Mouse (Mus musculus) intestine, embryonic 16.5 days (tissue): Measurements from ENCODE around the gene Six5. TPM values are rescaled to one million over a fixed set of nuclear protein-coding genes. Genes with fewer than 3 reads are reported as not detected.
A peak's percentile ranks its signal among the peaks of the same experiment; 100 is the strongest.

Experiments
- ATAC-seq: fragments of 200-750 bp; cut with Nextera tagmentation; 2 replicates; pipeline ENCODE4 v1.8.0; 2017; ENCODE audit warnings: moderate TSS enrichment, moderate library complexity
- H3K27ac ChIP-seq: fragments of 300-500 bp; sonication (generic); 2 replicates; pipeline ENCODE4 v1.5.1; 2014; ENCODE audit warnings: mild to moderate bottlenecking, low read length
- H3K27me3 ChIP-seq: fragments of 300-500 bp; sonication (generic); replicated peaks from 2 replicates; pipeline ENCODE4 v1.6.1; 2014; ENCODE audit warnings: low read length, control low read depth, mixed read lengths; ENCODE audit not compliant: control insufficient read depth, insufficient read depth
- H3K36me3 ChIP-seq: fragments of 300-500 bp; sonication (generic); 2 replicates; pipeline ENCODE4 v1.6.1; 2014; ENCODE audit warnings: low read length, control low read depth; ENCODE audit not compliant: control insufficient read depth, insufficient read depth
- H3K4me1 ChIP-seq: fragments of 300-500 bp; sonication (generic); 2 replicates; pipeline ENCODE4 v1.6.1; 2014; ENCODE audit warnings: low read length, control low read depth, mixed read lengths; ENCODE audit not compliant: control insufficient read depth, insufficient read depth
- H3K4me2 ChIP-seq: fragments of 300-500 bp; sonication (generic); 2 replicates; pipeline ENCODE4 v1.6.1; 2014; ENCODE audit warnings: low read depth, low read length, control low read depth
- H3K4me3 ChIP-seq: fragments of 300-500 bp; sonication (generic); 2 replicates; pipeline ENCODE4 v1.5.1; 2014; ENCODE audit warnings: mild to moderate bottlenecking, low read length
- H3K9ac ChIP-seq: fragments of 300-500 bp; sonication (generic); 2 replicates; pipeline ENCODE4 v1.6.1; 2014; ENCODE audit warnings: low read depth, low read length
- H3K9me3 ChIP-seq: fragments of 300-500 bp; sonication (generic); 2 replicates; pipeline ENCODE4 v1.6.1; 2016; ENCODE audit warnings: low read length, control low read depth; ENCODE audit not compliant: control insufficient read depth
- WGBS: fragments of 180-500 bp; shearing (Covaris S2); extraction: QIAGEN DNeasy Blood & Tissue Kit; methylation state at CpG from one replicate; pipeline ENCODE4 v1.1.7; 2014; 5-methylcytosine and 5-hydroxymethylcytosine counted together
- polyA plus RNA-seq: library from polyadenylated mRNA; unstranded; fragments of >200 nt; fragmentation: Nextera tagmentation; extraction: Ambion mirVana; gene quantifications from 2 replicates; pipeline ENCODE4 v1.2.1, GENCODE M21; 2015

Six5 gene
- polyA plus RNA-seq, 1 experiment from 2014 or later: 7.3 TPM

DNA sequence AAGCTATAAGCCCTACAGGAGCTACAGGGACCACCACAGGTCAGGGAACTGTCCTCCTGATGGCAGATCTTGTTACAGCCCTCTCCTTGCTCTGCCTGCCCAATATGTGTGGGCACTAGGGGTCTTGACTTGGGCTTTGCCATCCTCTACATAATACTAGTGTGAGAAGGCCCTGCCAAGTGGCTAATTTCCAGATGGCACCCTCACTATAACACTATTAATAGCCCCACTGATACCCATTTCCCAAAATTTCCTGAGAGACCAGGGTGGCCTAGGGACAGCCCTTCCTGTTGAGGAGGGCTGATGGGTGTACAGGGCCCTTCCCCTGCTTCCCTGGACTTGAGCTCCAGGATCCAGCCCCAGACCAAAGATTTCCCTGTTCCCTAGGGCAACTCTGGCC is 3.5 kb downstream of the Six5 start:
- no peak for ATAC-seq
- Histone ChIP-seq H3K4me3 (no peak overlapping the region), H3K27me3 (no peaks in the 10 kb centered on the region), H3K36me3 (peaks cover 2% of the 10 kb centered on the region; the same call in 1 of the 2 replicates), H3K4me1 (peaks cover 31% of the 10 kb centered on the region), H3K9ac (no peak overlapping the region), H3K27ac (peak overlapping the region; percentile 23; the same call in 1 of the 2 replicates), H3K4me2 (no peak overlapping the region), H3K9me3 (no peaks in the 10 kb centered on the region)

- H3K9ac ChIP-seq: no peak overlapping the region
- H3K4me2 ChIP-seq: no peak overlapping the region
- H3K27me3 ChIP-seq: no peaks in the 10 kb centered on the region
- peaks cover 25% of the 10 kb centered on the region for H3K4me1 ChIP-seq
- WGBS: 71% methylated on average over 7 of the region's 7 CpGs
- peaks cover 2% of the 10 kb centered on the region; the same call in 1 of the 2 replicates for H3K36me3 ChIP-seq
- no peak overlapping the region for H3K4me3 ChIP-seq
- ATAC-seq: no peak
- H3K9me3 ChIP-seq: no peaks in the 10 kb centered on the region
- no peak overlapping the region for H3K27ac ChIP-seq
These were observed 4.4 kb downstream of the Six5 start for GRCm38 (mm10) chr7:19098811-19099210.

GRCm38 (mm10) chr7:19100290-19100689 is 5.9 kb downstream of the Six5 start:
- Histone ChIP-seq H3K27ac (no peak overlapping the region), H3K4me2 (no peak overlapping the region), H3K9me3 (no peaks in the 10 kb centered on the region), H3K36me3 (peaks cover 2% of the 10 kb centered on the region; the same call in 1 of the 2 replicates), H3K9ac (no peak overlapping the region), H3K4me1 (peaks cover 25% of the 10 kb centered on the region), H3K4me3 (no peak overlapping the region), H3K27me3 (no peaks in the 10 kb centered on the region)
- ATAC-seq: no peak
- 79% methylated on average over 1 of the region's 1 CpGs for WGBS

- no peaks in the 10 kb centered on the region for H3K36me3 ChIP-seq
These were observed 9.3 kb downstream of the Six5 start for GRCm38 (mm10) chr7:19103741-19104140.

GRCm38 (mm10) chr7:19104486-19104885 is 10.1 kb downstream of the Six5 start:
- no peak overlapping the region for H3K4me3 ChIP-seq
- no peak overlapping the region for H3K27ac ChIP-seq
- no peak overlapping the region for H3K9ac ChIP-seq
- H3K4me1 ChIP-seq: no peaks in the 10 kb centered on the region
- no peaks in the 10 kb centered on the region for H3K9me3 ChIP-seq
- H3K27me3 ChIP-seq: no peaks in the 10 kb centered on the region
- H3K4me2 ChIP-seq: no peak overlapping the region
- no peaks in the 10 kb centered on the region for H3K36me3 ChIP-seq
- WGBS: 75% methylated on average over 2 of the region's 2 CpGs
- no peak for ATAC-seq

More at GRCm38 (mm10) chr7:19103741-19104140, 9.3 kb downstream of the Six5 start:
- no peak overlapping the region for H3K4me3 ChIP-seq
- H3K9me3 ChIP-seq: no peaks in the 10 kb centered on the region
- H3K4me2 ChIP-seq: no peak overlapping the region
- no peak overlapping the region for H3K9ac ChIP-seq
- no peak overlapping the region for H3K27ac ChIP-seq
- H3K4me1 ChIP-seq: no peaks in the 10 kb centered on the region
- no peak for ATAC-seq
- no peaks in the 10 kb centered on the region for H3K27me3 ChIP-seq

DNA sequence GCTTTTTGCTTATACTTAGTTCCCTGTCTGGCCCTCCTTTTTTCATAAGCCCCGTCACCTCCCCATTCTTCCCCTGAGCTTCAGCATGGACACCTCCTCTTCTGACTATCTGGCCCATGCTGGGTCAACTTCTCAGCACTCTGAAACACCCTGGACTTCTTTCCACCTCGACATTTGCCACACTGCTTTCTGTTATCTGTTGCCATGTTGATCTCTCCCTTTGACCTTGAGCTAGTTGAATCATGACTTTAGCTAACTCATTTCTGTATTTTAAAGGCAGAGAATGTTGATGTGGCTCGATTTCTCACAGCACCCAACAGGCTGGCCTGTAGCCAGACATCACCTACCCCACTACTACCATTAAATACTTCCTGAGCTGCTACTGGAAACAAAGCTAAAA is 13.0 kb downstream of the Six5 start:
- Histone ChIP-seq H3K27me3 (no peaks in the 10 kb centered on the region), H3K9me3 (no peaks in the 10 kb centered on the region), H3K4me1 (no peaks in the 10 kb centered on the region), H3K4me3 (no peak overlapping the region), H3K4me2 (no peak overlapping the region), H3K9ac (no peak overlapping the region), H3K27ac (no peak overlapping the region), H3K36me3 (no peaks in the 10 kb centered on the region)
- 47% methylated on average over 3 of the region's 3 CpGs for WGBS
- ATAC-seq: no peak

- Histone ChIP-seq H3K9me3 (no peaks in the 10 kb centered on the region), H3K4me3 (no peak overlapping the region), H3K27me3 (no peaks in the 10 kb centered on the region), H3K9ac (no peak overlapping the region), H3K27ac (no peak overlapping the region), H3K36me3 (no peaks in the 10 kb centered on the region), H3K4me2 (no peak overlapping the region), H3K4me1 (no peaks in the 10 kb centered on the region)
- WGBS: 83% methylated on average over 1 of the region's 1 CpGs
- no peak for ATAC-seq
These were observed 15.2 kb downstream of the Six5 start for GRCm38 (mm10) chr7:19109565-19109964.

GRCm38 (mm10) chr7:19118028-19118771 is 23.8 kb downstream of the Six5 start, which contains the start of gene Gm4969:
Gene Gm4969, minus strand, starts transcription at chr7:19118368.
- H3K4me1 ChIP-seq: peaks cover 16% of the 10 kb centered on the region
- H3K27ac ChIP-seq: no peak within 1 kb of the TSS
- 0 out of 2 replicates have a peak, but pooled peaks cover 8% of the 10 kb centered on the region for H3K9me3 ChIP-seq
- H3K4me3 ChIP-seq: peak within 1 kb of the TSS; percentile 34
- peak; percentile 7; the same call in 1 of the 2 replicates for ATAC-seq
- H3K9ac ChIP-seq: no peak within 1 kb of the TSS
- no peaks in the 10 kb centered on the region for H3K36me3 ChIP-seq
- H3K27me3 ChIP-seq: no peaks in the 10 kb centered on the region
- peak within 1 kb of the TSS; percentile 57 for H3K4me2 ChIP-seq
- 23% methylated on average over 63 of the region's 64 CpGs for WGBS

DNA sequence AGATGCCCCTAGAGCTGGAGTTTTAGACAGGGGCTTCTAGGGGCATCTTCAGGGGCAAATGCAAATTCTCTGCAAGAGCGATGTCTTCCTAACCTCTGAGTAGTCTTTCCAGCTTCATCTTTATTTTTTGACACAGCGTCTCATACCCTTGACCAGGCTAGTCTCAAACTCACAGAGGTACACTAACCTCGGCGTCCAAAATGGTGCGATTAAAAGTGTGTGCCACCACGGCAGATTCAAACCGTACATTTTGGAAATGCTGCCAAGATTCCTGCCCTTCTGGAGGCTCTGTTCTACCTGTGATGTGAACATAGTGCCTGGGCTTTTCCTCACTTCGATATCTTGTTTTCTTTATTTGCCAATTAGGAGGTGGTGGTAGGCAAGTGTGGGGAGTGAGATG is 24.7 kb downstream of the Six5 start:
- Histone ChIP-seq H3K9ac (no peak overlapping the region), H3K4me2 (no peak overlapping the region), H3K4me1 (peaks cover 16% of the 10 kb centered on the region), H3K36me3 (no peaks in the 10 kb centered on the region), H3K27ac (no peak overlapping the region), H3K9me3 (0 out of 2 replicates have a peak, but pooled peaks cover 8% of the 10 kb centered on the region), H3K4me3 (no peak overlapping the region), H3K27me3 (no peaks in the 10 kb centered on the region)
- 93% methylated on average over 8 of the region's 8 CpGs for WGBS
- ATAC-seq: peak; percentile 29
